Mouse (Mus musculus) limb, embryonic 14.5 days (tissue): Measurements from ENCODE around the gene Tspan33. TPM values are rescaled to one million over a fixed set of nuclear protein-coding genes. Genes with fewer than 3 reads are reported as not detected.

Experiments used
- ATAC-seq: fragments of 200-750 bp; cut with Nextera tagmentation; 2 replicates; pipeline ENCODE4 v1.8.0; 2017; ENCODE audit warnings: low read depth, moderate number of reproducible peaks, moderate TSS enrichment; ENCODE audit not compliant: low FRiP score
- DNase-seq: peaks from one replicate; pipeline ENCODE4 v3.0.0-alpha.2; 2015; ENCODE audit warnings: low spot score
- H3K27ac ChIP-seq: fragments of 300-500 bp; sonication (generic); replicated peaks from 2 replicates; pipeline ENCODE4 v1.5.1; 2014; ENCODE audit warnings: low read depth, mild to moderate bottlenecking, low read length, moderate library complexity, mixed read lengths
- H3K27me3 ChIP-seq: fragments of 300-500 bp; sonication (generic); 2 replicates; pipeline ENCODE4 v1.6.1; 2014; ENCODE audit warnings: low read length, mixed read lengths; ENCODE audit not compliant: control insufficient read depth, insufficient read depth
- H3K36me3 ChIP-seq: fragments of 300-500 bp; sonication (generic); 2 replicates; pipeline ENCODE4 v1.6.1; 2014; ENCODE audit warnings: mild to moderate bottlenecking, low read length, moderate library complexity, mixed read lengths; ENCODE audit not compliant: control insufficient read depth, insufficient read depth
- H3K4me1 ChIP-seq: fragments of 300-500 bp; sonication (generic); 2 replicates; pipeline ENCODE4 v1.6.1; 2014; ENCODE audit warnings: antibody characterized with exemption, low read length, mixed read lengths; ENCODE audit not compliant: control insufficient read depth, insufficient read depth
- H3K4me2 ChIP-seq: fragments of 300-500 bp; sonication (generic); replicated peaks from 2 replicates; pipeline ENCODE4 v1.6.1; 2014; ENCODE audit warnings: low read depth, mild to moderate bottlenecking, low read length, moderate library complexity; ENCODE audit not compliant: severe bottlenecking
- H3K4me3 ChIP-seq: fragments of 300-500 bp; sonication (generic); replicated peaks from 2 replicates; pipeline ENCODE4 v1.5.1; 2014; ENCODE audit warnings: low read length
- H3K9ac ChIP-seq: fragments of 300-500 bp; sonication (generic); 2 replicates; pipeline ENCODE4 v1.6.1; 2014; ENCODE audit warnings: mild to moderate bottlenecking, low read depth, low read length, moderate library complexity; ENCODE audit not compliant: severe bottlenecking
- H3K9me3 ChIP-seq: fragments of 300-500 bp; sonication (generic); 2 replicates; pipeline ENCODE4 v1.6.1; 2016; ENCODE audit warnings: low read length; ENCODE audit not compliant: control insufficient read depth
- POLR2A ChIP-seq: fragments of 200-500 bp; IDR thresholded peaks from 2 replicates; pipeline ENCODE4 v1.8.0; 2012; ENCODE audit warnings: inconsistent platforms, mild to moderate bottlenecking, moderate library complexity, borderline replicate concordance; ENCODE audit not compliant: insufficient read depth, insufficient read length; ENCODE audit errors: extremely low read depth
- WGBS: fragments of 180-500 bp; shearing (Covaris S2); extraction: QIAGEN DNeasy Blood & Tissue Kit; methylation state at CpG from one replicate; pipeline ENCODE4 v1.1.7; 2014; 5-methylcytosine and 5-hydroxymethylcytosine counted together
- polyA plus RNA-seq, 2 experiments: library from polyadenylated mRNA; depleted of rRNA in 1 of 2; stranded (reverse) in 1 of 2; unstranded in 1 of 2; fragments of >200 nt; fragmentation: Nextera tagmentation in 1 of 2; extraction: Ambion mirVana in 1 of 2; gene quantifications; 2 replicates each; pipeline versions ENCODE4 v1.2.1 to v1.2.3; 2012 to 2014

Gene Tspan33
- polyA plus RNA-seq, 2 experiments, result 2.7 to 5.0 TPM

- Histone ChIP-seq H3K36me3 (no peaks in the 10 kb centered on the region), H3K27me3 (no peaks in the 10 kb centered on the region), H3K4me2 (peak overlapping the region; percentile 66), H3K9ac (peak overlapping the region; percentile 48), H3K4me3 (peak overlapping the region; percentile 37), H3K9me3 (no peaks in the 10 kb centered on the region), H3K27ac (peak overlapping the region; percentile 84), H3K4me1 (peaks cover 23% of the 10 kb centered on the region)
- 1% methylated on average over 15 of the region's 15 CpGs for WGBS
- no peak for TF ChIP-seq POLR2A
- ATAC-seq, result peak; percentile 84
- DNase-seq, result peak; percentile 66
Observed at GRCm38 (mm10) chr6:29718894-29719329, 24.9 kb downstream of the Tspan33 start.

GRCm38 (mm10) chr6:29721890-29722289 lies 27.9 kb downstream of the Tspan33 start:
- Histone ChIP-seq H3K36me3 (no peaks in the 10 kb centered on the region), H3K27me3 (no peaks in the 10 kb centered on the region), H3K4me3 (no peak overlapping the region), H3K9ac (no peak overlapping the region), H3K4me1 (peaks cover 20% of the 10 kb centered on the region), H3K4me2 (no peak overlapping the region), H3K9me3 (no peaks in the 10 kb centered on the region), H3K27ac (no peak overlapping the region)
- 65% methylated on average over 2 of the region's 2 CpGs for WGBS
- no peak for DNase-seq
- no peak for TF ChIP-seq POLR2A
- ATAC-seq, result no peak

GRCm38 (mm10) chr6:29726576-29727200 lies 32.7 kb downstream of the Tspan33 start:
- Histone ChIP-seq H3K4me2 (no peak overlapping the region), H3K27me3 (no peaks in the 10 kb centered on the region), H3K27ac (no peak overlapping the region), H3K36me3 (no peaks in the 10 kb centered on the region), H3K9me3 (no peaks in the 10 kb centered on the region), H3K4me3 (no peak overlapping the region), H3K9ac (no peak overlapping the region), H3K4me1 (no peaks in the 10 kb centered on the region)
- DNase-seq (no peak), ATAC-seq (no peak)
- no peak for TF ChIP-seq POLR2A
- 67% methylated on average over 1 of the region's 1 CpGs for WGBS

- H3K9me3 ChIP-seq, result no peaks in the 10 kb centered on the region
- 83% methylated on average over 3 of the region's 3 CpGs for WGBS
- no peak overlapping the region for H3K9ac ChIP-seq
- DNase-seq, result no peak
- H3K27ac ChIP-seq, result no peak overlapping the region
- no peaks in the 10 kb centered on the region for H3K36me3 ChIP-seq
- no peak overlapping the region for H3K4me2 ChIP-seq
- H3K4me1 ChIP-seq, result no peaks in the 10 kb centered on the region
- no peaks in the 10 kb centered on the region for H3K27me3 ChIP-seq
- H3K4me3 ChIP-seq, result no peak overlapping the region
- TF ChIP-seq POLR2A, result no peak
- no peak for ATAC-seq
Observed at GRCm38 (mm10) chr6:29728035-29728434, 34.0 kb downstream of the Tspan33 start.

- no peak overlapping the region for H3K9ac ChIP-seq
Observed at GRCm38 (mm10) chr6:29729491-29729890, 35.5 kb downstream of the Tspan33 start.

More at GRCm38 (mm10) chr6:29729491-29729890, 35.5 kb downstream of the Tspan33 start:
- Histone ChIP-seq H3K36me3 (no peaks in the 10 kb centered on the region), H3K9me3 (no peaks in the 10 kb centered on the region), H3K4me3 (no peak overlapping the region), H3K4me2 (no peak overlapping the region), H3K4me1 (no peaks in the 10 kb centered on the region), H3K27ac (no peak overlapping the region), H3K27me3 (no peaks in the 10 kb centered on the region)
- TF ChIP-seq POLR2A, result no peak
- WGBS, result 82% methylated on average over 1 of the region's 1 CpGs
- no peak for ATAC-seq
- DNase-seq, result no peak
